Mouse (Mus musculus): Measurements from ENCODE around the gene Myo16.

Gene Myo16

GRCm38 (mm10) chr8:10665821-10666283 lies 512.1 kb downstream of the Myo16 start:
- DNase-seq (ENCODE audit: low spot score in 2 of 2): no peak

- DNase-seq (ENCODE audit: low spot score in 2 of 2): no peak
Measured at GRCm38 (mm10) chr8:10671862-10672548, 518.3 kb downstream of the Myo16 start.

GRCm38 (mm10) chr8:10677840-10678410 lies 524.2 kb downstream of the Myo16 start:
- no peak for DNase-seq (ENCODE audit: low spot score in 2 of 2)

- no peak for DNase-seq (ENCODE audit: low spot score in 2 of 2)
Measured at GRCm38 (mm10) chr8:10681926-10682325, 528.2 kb downstream of the Myo16 start.

- DNase-seq (ENCODE audit: low spot score in 2 of 2): no peak
Measured at GRCm38 (mm10) chr8:10683088-10683487, 529.4 kb downstream of the Myo16 start.
